Mouse (Mus musculus): ENCODE data around the gene Pdcl2.

Pdcl2 gene

DNA sequence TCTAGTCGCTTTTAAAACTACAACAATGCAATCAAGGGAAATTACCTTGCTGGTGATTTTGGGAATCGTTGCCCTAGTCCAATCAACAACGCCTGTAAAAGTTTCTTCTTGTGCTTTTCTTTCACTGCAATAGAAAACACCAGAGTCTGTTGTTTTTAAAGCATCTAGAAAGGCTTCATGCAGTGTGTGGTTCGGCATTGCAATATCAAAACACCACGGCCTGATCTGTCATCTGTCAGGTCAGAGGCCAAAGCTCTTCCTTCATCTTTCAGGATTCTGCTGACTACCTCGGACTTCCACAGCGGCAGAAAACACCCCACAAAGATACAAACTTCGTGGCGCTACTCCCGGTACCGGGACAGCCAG lies 27.6 kb downstream of the Pdcl2 start:
- DNase-seq: no peak

- DNase-seq: no peak
These were observed 28.9 kb downstream of the Pdcl2 start for GRCm38 (mm10) chr5:76302009-76302408.

DNA sequence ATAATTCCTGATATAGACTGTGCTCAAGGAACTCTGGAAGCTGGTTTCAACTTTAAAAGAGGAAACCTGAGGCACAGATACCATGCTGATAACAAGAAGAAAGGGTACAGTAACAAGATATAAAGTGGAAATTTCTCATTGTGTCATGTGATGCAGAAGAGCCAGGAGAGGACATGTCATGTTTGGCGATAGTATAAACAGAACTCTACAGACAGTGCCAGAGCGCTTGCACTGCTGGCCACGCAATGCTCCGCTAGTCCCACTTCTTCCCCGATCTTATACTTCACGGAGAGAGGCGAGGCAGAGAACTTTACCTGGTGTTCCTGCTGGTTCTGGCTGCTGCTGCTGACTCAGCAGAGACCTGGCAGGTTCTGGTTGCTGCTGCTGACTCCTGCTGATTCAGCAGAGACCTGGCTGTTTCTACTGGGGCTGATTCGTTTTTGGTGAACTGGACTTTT lies 41.7 kb downstream of the Pdcl2 start:
- DNase-seq: no peak

GRCm38 (mm10) chr5:76288256-76288655 lies 42.7 kb downstream of the Pdcl2 start:
- DNase-seq: no peak

GRCm38 (mm10) chr5:76287062-76287461 lies 43.9 kb downstream of the Pdcl2 start:
- DNase-seq: no peak

DNA sequence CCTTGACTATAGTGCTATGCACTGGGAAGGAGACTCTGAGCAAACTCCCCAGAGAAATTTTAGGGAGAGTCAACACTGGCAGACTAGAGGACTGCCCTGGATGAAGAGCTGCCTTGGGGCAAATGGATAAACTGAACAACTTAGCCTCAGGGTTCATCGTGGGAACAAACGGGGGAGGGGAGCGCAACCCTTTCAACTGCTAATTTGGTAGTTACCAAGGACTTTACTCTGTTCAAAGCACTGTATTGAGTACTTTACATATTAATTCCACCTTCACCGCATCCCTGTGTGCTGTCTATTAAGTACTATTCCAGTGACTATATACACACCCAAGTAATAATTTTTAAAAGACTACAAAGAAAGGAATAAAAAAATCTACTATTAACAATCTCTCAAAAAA lies 45.3 kb downstream of the Pdcl2 start:
- no peak for DNase-seq

DNA sequence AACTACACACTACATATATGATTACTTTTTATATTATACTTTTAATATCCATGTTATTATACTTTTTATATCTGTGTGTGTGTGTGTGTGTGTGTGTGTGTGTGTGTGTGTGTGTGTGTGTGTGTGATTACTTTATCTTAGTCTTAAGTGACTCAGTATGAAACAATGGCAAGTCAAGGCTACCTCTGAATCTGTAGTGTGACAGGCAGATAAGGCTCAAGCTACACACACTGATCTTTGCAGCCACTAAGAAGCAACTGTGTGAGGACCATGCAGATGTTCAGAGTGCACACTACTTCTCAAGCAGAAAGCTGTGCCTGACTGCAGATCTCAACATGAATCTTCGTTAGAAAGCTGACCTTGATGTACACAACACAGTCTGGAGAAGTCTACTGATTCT lies 47.1 kb downstream of the Pdcl2 start:
- DNase-seq: no peak

GRCm38 (mm10) chr5:76274977-76275376 lies 56.0 kb downstream of the Pdcl2 start:
- no peak for DNase-seq
